In genomic region chr1:184727401-184728265, GRCm38 (mm10) we compare ENCODE assay signal across 8 mouse cellular contexts. TPM values are rescaled to one million over a fixed set of nuclear protein-coding genes. Genes with fewer than 3 reads are reported as not detected.
DNase-seq lines count a peak whose midpoint lies in the region; ATAC-seq lines count a peak whose summit lies in the region.

No protein-coding gene starts in this region.

- H3K9me3 ChIP-seq in hindbrain, embryonic 13.5 days: no peaks in the 10 kb centered on the region

- intact Hi-C loops in left cerebral cortex, postnatal 4 days (cut with DNase I): no loop called here

- peaks cover 22% of the 10 kb centered on the region for H3K4me1 ChIP-seq in hindbrain, embryonic 13.5 days (replicated peaks)

- 2% methylated on average over 49 of the region's 49 CpGs for WGBS in hindbrain, embryonic 13.5 days

- peaks cover 97% of the 10 kb centered on the region for H3K27me3 ChIP-seq in hindbrain, embryonic 13.5 days

- DNase-seq in adrenal gland, postnatal 14 days: peak; percentile 52
- DNase-seq in adrenal gland, adult 18-20 months (ENCODE audit: low spot score in 2 of 2): no peak
- DNase-seq in left cerebral cortex, postnatal 4 days: peak; percentile 29
- DNase-seq in left cerebral cortex, adult 8-10 months (ENCODE audit: low spot score in 2 of 2): no peak
- peak; percentile 35 for DNase-seq in lung, postnatal 10 days
- DNase-seq in spleen, adult 12 weeks (ENCODE audit: low spot score): no peak
- no peak for DNase-seq in thymus, postnatal 25 days

- H3K9ac ChIP-seq in hindbrain, embryonic 13.5 days: peak overlapping the region; percentile 60

- ATAC-seq in hindbrain, embryonic 13.5 days (ENCODE audit: low FRiP score): peak; percentile 32; the same call in 1 of the 2 replicates

- no peaks in the 10 kb centered on the region for H3K36me3 ChIP-seq in hindbrain, embryonic 13.5 days

- H3K4me3 ChIP-seq in hindbrain, embryonic 13.5 days: peak overlapping the region; percentile 41

- no peak overlapping the region for H3K27ac ChIP-seq in hindbrain, embryonic 13.5 days

- peak overlapping the region; percentile 59 for H3K4me2 ChIP-seq in hindbrain, embryonic 13.5 days

RNA-seq across cellular contexts. Expression of gene Hlx, which starts 4.8 kb away (rescaled TPM):
- total RNA-seq in adrenal gland, postnatal 14 days (2021): 35.5 and 39.5 TPM in 2 replicates
- total RNA-seq in adrenal gland, adult 18-20 months (2021): 10 to 100 TPM; 10.7 to 11.1 TPM
- total RNA-seq in left cerebral cortex, postnatal 4 days (2021): 1 to 10 TPM; 1.2 to 1.4 TPM
- total RNA-seq in left cerebral cortex, adult 8-10 months (2022): 1 to 10 TPM in 2 of 4 experiments, under 1 TPM in 2; 0.22 to 2.0 (median 1.1) TPM
- polyA plus RNA-seq in hindbrain, embryonic 13.5 days (2015; fragmentation: Nextera tagmentation; extraction: Ambion mirVana): 1.2 and 2.9 TPM in 2 replicates

Comparison
In these comparisons a context has a peak if more than half of its experiments do, and no peak if none do; other contexts are left out.
1. DNase-seq: peak in adrenal gland, postnatal 14 days (single experiment), left cerebral cortex, postnatal 4 days (single experiment) and lung, postnatal 10 days (single experiment); none in adrenal gland, adult 18-20 months (0 of 2), left cerebral cortex, adult 8-10 months (0 of 2), spleen, adult 12 weeks (single experiment) and thymus, postnatal 25 days (single experiment).